Mouse (Mus musculus): ENCODE measurements around the gene Mthfsd. TPM values are rescaled to one million over a fixed set of nuclear protein-coding genes. Genes with fewer than 3 reads are reported as not detected.
"Not testable (repeated sequence)": the region's sequence is repeated elsewhere in the genome, so short reads cannot be mapped to it uniquely, and the experiment has no call there.

Gene Mthfsd
- 100 to 1,000 TPM in 3 of 26 experiments, 10 to 100 TPM in 23; 16.2 to 106 (median 59.5) TPM for total RNA-seq (2018; cell fraction: chromatin; rRNA removed)
- total RNA-seq (2018; cell fraction: cytosol; rRNA removed) = 10 to 100 TPM; 12.0 to 23.6 (median 16.8) TPM
- total RNA-seq (2018; cell fraction: nucleus; rRNA removed) = 10 to 100 TPM in 25 of 26 experiments, 1 to 10 TPM in 1; 9.2 to 66.4 (median 36.8) TPM
- polyA plus RNA-seq (2018) = 17.1 to 23.8 TPM (median 18.7 TPM) in 3 replicates

- Histone ChIP-seq H3K79me2 (ENCODE audit: inconsistent target) (peaks cover 15% of the 10 kb centered on the region; the same call in 1 of the 2 replicates), H3K4me3 (ENCODE audit: inconsistent target) (peak within 1 kb of the TSS; percentile 79), H3K36me3 (ENCODE audit: inconsistent target) (peaks cover 17% of the 10 kb centered on the region; the same call in 1 of the 2 replicates), H3K27ac (peak within 1 kb of the TSS; percentile 37)
- 1% methylated on average over 75 of the region's 75 CpGs for WGBS (ENCODE audit: missing documents)
Measured at GRCm38 (mm10) chr8:121107668-121108656, at the start of gene Mthfsd. Gene Mthfsd (minus strand): TSS chr8:121108392.

DNA sequence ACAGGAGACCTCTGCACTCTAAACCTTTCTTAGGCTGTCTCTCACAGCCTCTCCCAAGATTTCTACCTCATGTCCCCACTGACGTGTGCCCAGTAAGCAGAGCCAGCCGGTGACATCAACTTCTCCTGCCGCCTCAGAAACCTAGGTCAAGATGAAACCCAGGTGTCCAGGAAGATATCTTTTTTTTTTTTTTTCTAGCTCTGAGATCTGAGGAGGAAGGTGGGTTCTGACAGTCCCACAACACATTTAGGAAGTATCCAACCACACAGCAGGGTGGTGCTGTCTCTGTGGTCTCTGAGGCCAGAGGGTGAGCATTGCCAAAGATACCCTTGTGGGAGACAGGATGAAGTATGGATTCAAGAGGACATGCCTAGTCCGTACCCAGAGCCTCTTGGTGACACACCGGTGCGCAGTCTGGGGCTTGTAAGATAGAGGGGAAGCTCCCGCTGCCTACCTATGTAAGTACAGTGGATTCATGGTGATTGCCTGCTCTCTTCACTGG is 48.8 kb upstream of the Mthfsd start:
- Histone ChIP-seq H3K79me2 (ENCODE audit: inconsistent target) (no peaks in the 10 kb centered on the region), H3K4me3 (ENCODE audit: inconsistent target) (no peak overlapping the region), H3K27ac (no peak overlapping the region), H3K36me3 (ENCODE audit: inconsistent target) (no peaks in the 10 kb centered on the region)
- 40% methylated on average over 7 of the region's 7 CpGs for WGBS (ENCODE audit: missing documents)

- H3K79me2 ChIP-seq (ENCODE audit: inconsistent target) = no peaks in the 10 kb centered on the region
Measured at GRCm38 (mm10) chr8:121152394-121152793, 44.2 kb upstream of the Mthfsd start.

DNA sequence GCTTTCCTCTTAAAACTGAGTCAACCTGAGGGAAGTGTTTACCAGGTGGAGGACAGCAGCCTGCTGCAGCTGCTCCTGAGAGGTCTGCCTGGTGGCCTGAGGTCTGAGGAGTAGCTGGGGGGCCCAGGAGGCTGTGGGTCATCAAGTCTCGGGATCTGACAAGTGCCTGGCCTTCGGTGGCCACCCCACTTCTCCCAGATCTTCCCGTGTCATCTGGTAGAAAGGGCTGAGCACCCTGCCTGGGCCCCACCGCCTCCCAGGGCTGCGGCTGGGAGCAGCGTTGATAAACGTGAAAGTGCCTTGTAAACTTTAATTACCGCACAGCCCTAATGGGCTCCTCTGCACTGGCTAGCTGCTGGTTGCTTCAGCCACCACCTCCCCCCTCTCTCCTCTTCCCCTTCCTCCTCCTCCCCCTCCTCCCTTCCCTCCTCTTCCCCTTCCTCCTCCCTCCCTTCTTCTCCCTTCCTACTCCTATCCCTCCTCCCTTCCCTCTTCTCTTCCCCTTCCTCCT is 40.4 kb upstream of the Mthfsd start:
- WGBS (ENCODE audit: missing documents) = 38% methylated on average over 8 of the region's 8 CpGs

More at GRCm38 (mm10) chr8:121152394-121152793, 44.2 kb upstream of the Mthfsd start:
- H3K27ac ChIP-seq = no peak overlapping the region
- H3K4me3 ChIP-seq (ENCODE audit: inconsistent target) = no peak overlapping the region
- WGBS (ENCODE audit: missing documents) = 80% methylated on average over 12 of the region's 12 CpGs
- no peaks in the 10 kb centered on the region for H3K36me3 ChIP-seq (ENCODE audit: inconsistent target)

GRCm38 (mm10) chr8:121145457-121146134 is 37.4 kb upstream of the Mthfsd start:
- 47% methylated on average over 2 of the region's 6 CpGs for WGBS (ENCODE audit: missing documents)
- not testable (repeated sequence) for H3K36me3 ChIP-seq (ENCODE audit: inconsistent target)

More for the DNA sequence above, 40.4 kb upstream of the Mthfsd start:
- H3K27ac ChIP-seq = no peak overlapping the region
- H3K79me2 ChIP-seq (ENCODE audit: inconsistent target) = no peaks in the 10 kb centered on the region
- no peaks in the 10 kb centered on the region for H3K36me3 ChIP-seq (ENCODE audit: inconsistent target)
- H3K4me3 ChIP-seq (ENCODE audit: inconsistent target) = no peak overlapping the region

DNA sequence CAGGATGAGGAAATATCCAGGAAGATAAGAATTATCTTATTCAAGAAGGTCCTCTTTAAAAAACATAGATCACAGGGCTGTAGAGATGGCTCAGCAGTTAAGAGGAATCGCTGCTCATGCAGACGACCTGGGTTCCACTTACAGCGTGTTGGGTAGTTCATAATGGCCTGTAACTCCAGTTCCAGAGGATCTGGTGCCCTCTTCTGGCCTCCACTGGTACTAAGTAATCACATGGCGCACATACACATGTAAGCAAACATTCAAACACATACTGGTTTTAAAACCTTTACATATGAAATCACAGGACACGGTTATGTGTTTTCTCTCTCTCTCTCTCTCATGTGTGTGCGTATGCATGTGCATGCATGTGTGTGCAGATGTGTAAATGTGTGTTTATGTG is 28.7 kb upstream of the Mthfsd start:
- H3K4me3 ChIP-seq (ENCODE audit: inconsistent target) = no peak overlapping the region
- no peaks in the 10 kb centered on the region for H3K36me3 ChIP-seq (ENCODE audit: inconsistent target)
- WGBS (ENCODE audit: missing documents) = 86% methylated on average over 6 of the region's 6 CpGs
- H3K27ac ChIP-seq = no peak overlapping the region
- no peaks in the 10 kb centered on the region for H3K79me2 ChIP-seq (ENCODE audit: inconsistent target)

More at GRCm38 (mm10) chr8:121145457-121146134, 37.4 kb upstream of the Mthfsd start:
- not testable (repeated sequence) for H3K4me3 ChIP-seq (ENCODE audit: inconsistent target); H3K27ac ChIP-seq; H3K79me2 ChIP-seq (ENCODE audit: inconsistent target)

DNA sequence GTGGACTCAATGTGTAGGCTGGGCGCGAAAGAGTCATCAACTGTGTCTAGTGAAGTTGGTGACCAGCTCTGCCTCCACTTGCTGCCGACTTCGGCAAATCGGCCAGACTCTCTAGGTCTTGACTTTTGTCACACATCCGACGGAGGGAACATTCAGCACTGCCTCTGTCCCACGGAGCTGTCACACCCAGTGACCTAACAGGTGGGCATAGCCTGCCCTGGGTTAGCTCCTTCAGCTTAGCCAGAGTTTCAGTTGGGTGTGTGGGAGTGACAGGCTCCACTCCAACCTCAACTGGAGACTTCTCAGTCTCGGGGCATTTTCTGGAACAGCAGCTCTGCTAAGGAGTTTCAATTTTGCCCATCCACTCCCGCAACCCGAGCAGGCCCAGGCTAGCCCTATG is 26.3 kb upstream of the Mthfsd start:
- whole genome bisulfite sequencing (ENCODE audit: missing documents) = 88% methylated on average over 11 of the region's 11 CpGs
- no peaks in the 10 kb centered on the region for H3K36me3 ChIP-seq (ENCODE audit: inconsistent target)
- H3K4me3 ChIP-seq (ENCODE audit: inconsistent target) = no peak overlapping the region
- no peak overlapping the region for H3K27ac ChIP-seq
- no peaks in the 10 kb centered on the region for H3K79me2 ChIP-seq (ENCODE audit: inconsistent target)

DNA sequence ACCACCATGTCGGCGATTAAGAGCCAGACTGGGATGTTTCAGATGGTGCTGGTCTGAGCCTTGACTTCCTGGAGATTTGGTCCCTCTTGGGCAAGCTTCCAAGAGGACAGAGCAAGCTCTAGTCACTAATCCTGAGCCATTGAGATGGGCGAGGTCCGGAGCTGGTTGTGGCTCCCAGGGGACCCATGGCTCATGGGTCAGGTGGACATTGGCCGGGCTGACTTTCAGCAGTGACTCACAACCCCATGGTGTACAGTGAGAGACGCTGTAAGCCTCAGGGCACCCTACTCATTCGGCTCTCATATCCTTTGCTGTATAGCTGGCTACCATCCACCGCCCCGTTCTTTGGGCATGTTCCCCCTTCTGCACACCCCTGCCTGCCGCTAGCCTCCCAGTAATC is 25.9 kb upstream of the Mthfsd start:
- Histone ChIP-seq H3K27ac (no peak overlapping the region), H3K4me3 (ENCODE audit: inconsistent target) (no peak overlapping the region), H3K79me2 (ENCODE audit: inconsistent target) (no peaks in the 10 kb centered on the region), H3K36me3 (ENCODE audit: inconsistent target) (no peaks in the 10 kb centered on the region)
- 95% methylated on average over 10 of the region's 10 CpGs for WGBS (ENCODE audit: missing documents)

DNA sequence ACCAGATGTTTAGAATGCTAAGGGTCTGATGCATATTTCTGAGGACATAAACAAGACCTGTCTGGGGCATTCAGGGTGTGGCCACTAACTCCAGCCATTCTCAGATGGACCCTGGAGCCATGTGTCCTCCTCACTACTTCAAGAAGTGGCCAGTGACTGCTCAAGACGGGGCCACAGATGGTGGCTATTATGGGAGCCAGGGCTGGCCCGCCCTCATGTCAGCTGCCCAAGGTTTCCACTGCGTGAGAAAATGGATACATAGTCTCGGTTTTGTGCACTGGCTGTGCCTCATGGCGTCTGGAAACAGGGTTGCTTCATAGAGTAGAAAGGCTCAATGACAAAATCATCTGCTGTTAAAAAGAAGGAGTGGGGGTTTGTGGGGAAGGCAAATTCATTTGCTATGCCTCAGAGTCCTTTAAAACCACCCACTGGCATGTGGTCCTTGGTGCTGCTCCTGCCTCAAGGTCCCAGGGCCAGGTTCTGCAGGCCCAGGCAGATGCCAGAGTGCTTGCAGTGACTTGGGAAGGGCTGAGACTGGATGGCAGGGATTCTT is 24.8 kb upstream of the Mthfsd start:
- Histone ChIP-seq H3K27ac (no peak overlapping the region), H3K79me2 (ENCODE audit: inconsistent target) (no peaks in the 10 kb centered on the region), H3K36me3 (ENCODE audit: inconsistent target) (no peaks in the 10 kb centered on the region), H3K4me3 (ENCODE audit: inconsistent target) (no peak overlapping the region)
- WGBS (ENCODE audit: missing documents) = 92% methylated on average over 5 of the region's 5 CpGs

DNA sequence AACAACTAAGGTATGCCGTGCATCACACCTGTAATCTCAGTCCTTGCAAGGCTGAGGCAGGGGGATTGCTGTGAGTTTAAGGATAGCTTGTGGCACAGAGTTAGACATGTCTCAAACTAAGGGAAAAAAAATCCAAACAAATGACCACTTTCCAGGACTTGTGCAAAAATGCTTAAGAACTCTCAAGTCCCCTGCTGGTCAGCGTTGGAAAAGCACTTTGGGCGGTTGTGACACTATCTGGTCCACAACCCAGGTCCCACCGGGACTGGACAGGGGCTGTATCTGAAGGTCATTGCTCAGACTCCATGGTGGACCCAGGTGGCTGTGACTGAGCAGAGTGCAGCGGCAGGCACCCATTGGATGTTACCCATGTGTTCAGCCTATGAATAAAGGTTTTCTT is 22.3 kb upstream of the Mthfsd start:
- no peaks in the 10 kb centered on the region for H3K36me3 ChIP-seq (ENCODE audit: inconsistent target)
- no peak overlapping the region for H3K27ac ChIP-seq
- H3K79me2 ChIP-seq (ENCODE audit: inconsistent target) = no peaks in the 10 kb centered on the region
- 55% methylated on average over 5 of the region's 5 CpGs for WGBS (ENCODE audit: missing documents)
- H3K4me3 ChIP-seq (ENCODE audit: inconsistent target) = no peak overlapping the region

- Histone ChIP-seq H3K36me3 (ENCODE audit: inconsistent target) (no peaks in the 10 kb centered on the region), H3K79me2 (ENCODE audit: inconsistent target) (no peaks in the 10 kb centered on the region), H3K27ac (no peak overlapping the region), H3K4me3 (ENCODE audit: inconsistent target) (no peak overlapping the region)
- whole genome bisulfite sequencing (ENCODE audit: missing documents) = 28% methylated on average over 15 of the region's 16 CpGs
Measured at GRCm38 (mm10) chr8:121129265-121129940, 21.2 kb upstream of the Mthfsd start.

- H3K27ac ChIP-seq = no peak overlapping the region
- no peaks in the 10 kb centered on the region for H3K36me3 ChIP-seq (ENCODE audit: inconsistent target)
- 7% methylated on average over 54 of the region's 55 CpGs for WGBS (ENCODE audit: missing documents)
- no peaks in the 10 kb centered on the region for H3K79me2 ChIP-seq (ENCODE audit: inconsistent target)
- H3K4me3 ChIP-seq (ENCODE audit: inconsistent target) = no peak overlapping the region
Measured at GRCm38 (mm10) chr8:121128531-121129264, 20.5 kb upstream of the Mthfsd start.

DNA sequence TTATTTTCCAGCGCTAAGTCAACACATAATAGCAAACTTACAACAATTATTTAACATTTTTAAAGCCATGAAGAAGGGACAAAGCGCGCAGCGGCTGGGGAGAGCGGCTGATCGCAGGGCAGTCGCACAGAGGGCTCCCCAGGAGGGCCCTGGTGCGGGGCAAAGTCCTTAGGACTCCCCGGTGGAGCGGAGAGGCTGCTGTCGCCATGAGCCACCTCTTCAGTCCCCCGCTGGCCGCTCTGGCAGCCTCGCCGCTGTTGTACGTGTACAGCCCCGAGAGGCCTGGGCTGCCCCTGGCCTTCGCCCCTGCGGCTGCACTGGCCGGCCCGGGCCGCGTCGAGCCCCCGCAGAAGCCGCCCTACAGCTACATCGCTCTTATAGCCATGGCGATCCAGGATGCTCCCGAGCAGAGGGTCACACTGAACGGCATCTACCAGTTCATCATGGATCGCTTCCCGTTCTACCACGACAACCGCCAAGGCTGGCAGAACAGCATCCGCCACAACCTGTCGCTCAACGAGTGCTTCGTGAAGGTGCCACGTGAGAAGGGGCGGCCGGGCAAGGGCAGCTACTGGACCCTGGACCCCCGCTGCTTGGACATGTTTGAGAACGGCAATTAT is 19.7 kb upstream of the Mthfsd start, which contains the start of gene Foxl1:
Gene Foxl1 (plus strand): TSS at position 185 of the 620 bp plus-strand sequence.
- Histone ChIP-seq H3K36me3 (ENCODE audit: inconsistent target) (no peaks in the 10 kb centered on the region), H3K4me3 (ENCODE audit: inconsistent target) (no peak within 1 kb of the TSS), H3K27ac (no peak within 1 kb of the TSS), H3K79me2 (ENCODE audit: inconsistent target) (no peaks in the 10 kb centered on the region)
- 7% methylated on average over 43 of the region's 43 CpGs for WGBS (ENCODE audit: missing documents)

All from macrophage (primary cell).